Mouse (Mus musculus): Measurements from ENCODE around the gene Meis1. TPM values are rescaled to one million over a fixed set of nuclear protein-coding genes. Genes with fewer than 3 reads are reported as not detected.

The Meis1 gene
- total and polyA plus RNA-seq, 3 experiments, result 8.2 to 16.5 TPM; not detected in 1

DNA sequence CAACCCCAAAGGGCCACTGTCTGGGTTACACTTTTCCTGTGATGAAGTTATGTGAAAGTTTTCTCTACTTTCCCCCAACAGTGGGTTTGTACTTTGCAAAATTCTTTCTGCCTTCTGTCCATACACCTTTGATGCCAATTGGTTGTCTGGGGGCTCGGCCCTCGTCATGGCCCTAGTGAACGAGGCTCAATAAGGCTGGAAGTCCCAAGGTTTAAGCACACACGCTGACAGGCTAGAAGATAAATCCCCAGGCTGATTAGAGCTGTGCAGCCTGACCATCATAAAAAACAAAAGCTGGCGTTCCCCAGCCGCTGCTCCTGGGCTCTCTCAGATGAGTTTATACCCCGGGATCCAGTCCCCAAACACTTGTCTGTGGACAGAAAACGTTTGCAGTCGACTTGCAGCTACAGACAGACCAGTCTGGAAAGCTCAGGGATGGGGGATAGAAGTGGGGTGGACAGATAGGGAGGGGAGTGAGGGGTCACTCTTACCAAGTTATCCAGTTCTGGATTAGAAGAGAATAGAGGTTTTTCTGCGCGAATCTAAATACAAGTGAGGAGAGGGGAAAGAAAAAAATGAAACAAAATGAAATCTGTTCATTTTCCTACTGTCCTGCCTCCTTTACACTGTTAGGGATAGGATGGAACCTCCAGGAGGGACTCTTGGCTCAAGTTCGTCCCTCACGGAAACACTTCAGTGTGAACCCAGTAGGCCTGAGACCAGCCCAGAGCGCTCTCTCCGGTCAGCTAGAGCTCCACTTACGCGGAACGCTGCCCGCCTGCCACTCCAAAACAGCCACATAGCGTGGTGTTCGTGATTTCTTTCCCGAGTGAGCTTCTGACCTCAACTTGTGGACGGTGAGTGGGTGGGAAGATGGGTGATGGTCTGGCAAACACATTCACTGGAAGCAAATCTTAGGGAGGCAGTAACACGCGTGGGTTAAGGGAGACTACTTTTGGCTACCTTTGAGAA is 5.4 kb downstream of the Meis1 start:
- Histone ChIP-seq H3K27ac (ENCODE audit: control insufficient read depth, low read depth, low read length) (no peak overlapping the region), H3K4me3 (ENCODE audit: control insufficient read depth in 1 of 2, insufficient read depth in 1 of 2, low read depth in 2 of 2, low read length in 2 of 2) (no peak overlapping the region), H3K36me3 (ENCODE audit: control insufficient read depth in 1 of 2, insufficient read depth in 2 of 2, low read length in 2 of 2) (peaks cover 0 to 8% of the 10 kb centered on the region in 2 experiments; a peak in 3 of 4 replicates), H3K4me1 (ENCODE audit: control insufficient read depth in 1 of 2, insufficient read depth in 2 of 2, low read length in 2 of 2) (no peaks in the 10 kb centered on the region; a peak in 3 of 4 replicates), H3K79me2 (ENCODE audit: control insufficient read depth, insufficient read depth, low read length, poor library complexity) (peaks cover 15% of the 10 kb centered on the region), H3K9me3 (replicated peaks; ENCODE audit: insufficient read depth, low read length) (no peaks in the 10 kb centered on the region), H3K9ac (ENCODE audit: control insufficient read depth, low read depth, low read length, poor library complexity, severe bottlenecking) (no peak overlapping the region), H3K27me3 (ENCODE audit: control insufficient read depth in 1 of 2, insufficient read depth in 2 of 2, low read length in 2 of 2) (no peaks in the 10 kb centered on the region)
- DNase-seq (ENCODE audit: low read depth, low spot score), result no peak
- TF ChIP-seq POLR2A (IDR thresholded peaks at IDR 0.05; ENCODE audit: control insufficient read depth in 1 of 2, insufficient read depth in 1 of 2, low read depth in 1 of 2, low read length in 2 of 2, poor library complexity in 1 of 2) (no peak), UBTF (IDR thresholded peaks at IDR 0.05; ENCODE audit: borderline replicate concordance, insufficient read depth, low read depth, low read length) (no peak), E2F4 (IDR thresholded peaks at IDR 0.05; ENCODE audit: borderline replicate concordance, low read depth, low read length) (no peak), MAZ (IDR thresholded peaks at IDR 0.05; ENCODE audit: low read depth, low read length) (no peak), MAFK (IDR thresholded peaks at IDR 0.05; ENCODE audit: borderline replicate concordance, low read depth, low read length) (no peak), SIN3A (IDR thresholded peaks at IDR 0.05; ENCODE audit: low read length) (no peak), SMC3 (IDR thresholded peaks at IDR 0.05; ENCODE audit: low read depth, low read length) (no peak), ELF1 (IDR thresholded peaks at IDR 0.05; ENCODE audit: low read depth, low read length) (no peak), EP300 (IDR thresholded peaks at IDR 0.05; ENCODE audit: low read depth in 1 of 2, low read length in 2 of 2) (no peak), MAX (IDR thresholded peaks at IDR 0.05; ENCODE audit: low read length) (no peak), MXI1 (IDR thresholded peaks at IDR 0.05; ENCODE audit: low read depth, low read length) (no peak), ZNF384 (IDR thresholded peaks at IDR 0.05; ENCODE audit: low read depth, low read length) (no peak)

GRCm38 (mm10) chr11:19012463-19013115 is 6.2 kb downstream of the Meis1 start:
- H3K79me2 ChIP-seq (ENCODE audit: control insufficient read depth, insufficient read depth, low read length, poor library complexity), result peaks cover 13% of the 10 kb centered on the region
- H3K9me3 ChIP-seq (replicated peaks; ENCODE audit: insufficient read depth, low read length), result no peaks in the 10 kb centered on the region
- H3K27me3 ChIP-seq (ENCODE audit: control insufficient read depth in 1 of 2, insufficient read depth in 2 of 2, low read length in 2 of 2), result no peaks in the 10 kb centered on the region
- no peaks in the 10 kb centered on the region; a peak in 3 of 4 replicates for H3K4me1 ChIP-seq (ENCODE audit: control insufficient read depth in 1 of 2, insufficient read depth in 2 of 2, low read length in 2 of 2)
- no peak for DNase-seq (ENCODE audit: low read depth, low spot score)
- TF ChIP-seq CHD2 (IDR thresholded peaks at IDR 0.05; ENCODE audit: low read length) (no peak), TAL1 (IDR thresholded peaks at IDR 0.05; ENCODE audit: low read length) (no peak), MAFK (IDR thresholded peaks at IDR 0.05; ENCODE audit: borderline replicate concordance, low read depth, low read length) (no peak), TBP (IDR thresholded peaks at IDR 0.05; ENCODE audit: low read depth, low read length) (no peak), JUND (IDR thresholded peaks at IDR 0.05; ENCODE audit: low read depth, low read length) (no peak), MYC (IDR thresholded peaks at IDR 0.05; ENCODE audit: low read depth, low read length) (no peak), EP300 (IDR thresholded peaks at IDR 0.05; ENCODE audit: low read depth in 1 of 2, low read length in 2 of 2) (no peak), CTCF (IDR thresholded peaks at IDR 0.05 in 2 of 3, conservative IDR thresholded peaks at IDR 0.05 in 1 of 3; ENCODE audit: control insufficient read depth in 1 of 3, insufficient read depth in 1 of 3, low read depth in 2 of 3, low read length in 3 of 3, poor library complexity in 1 of 3, severe bottlenecking in 1 of 3) (no peak), NELFE (IDR thresholded peaks at IDR 0.05; ENCODE audit: low read depth, low read length) (no peak), MAX (IDR thresholded peaks at IDR 0.05; ENCODE audit: low read length) (no peak), ZNF384 (IDR thresholded peaks at IDR 0.05; ENCODE audit: low read depth, low read length) (no peak), MYB (IDR thresholded peaks at IDR 0.05; ENCODE audit: low read depth, low read length) (no peak), SIN3A (IDR thresholded peaks at IDR 0.05; ENCODE audit: low read length) (no peak), MXI1 (IDR thresholded peaks at IDR 0.05; ENCODE audit: low read depth, low read length) (no peak)
- H3K9ac ChIP-seq (ENCODE audit: control insufficient read depth, low read depth, low read length, poor library complexity, severe bottlenecking), result no peak overlapping the region
- H3K4me3 ChIP-seq (ENCODE audit: control insufficient read depth in 1 of 2, insufficient read depth in 1 of 2, low read depth in 2 of 2, low read length in 2 of 2), result no peak overlapping the region
- H3K36me3 ChIP-seq (ENCODE audit: control insufficient read depth in 1 of 2, insufficient read depth in 2 of 2, low read length in 2 of 2), result peaks cover 0 to 8% of the 10 kb centered on the region in 2 experiments; a peak in 3 of 4 replicates
- no peak overlapping the region for H3K27ac ChIP-seq (ENCODE audit: control insufficient read depth, low read depth, low read length)
